Mouse (Mus musculus) stomach, embryonic 14.5 days (tissue): ENCODE results near the gene Akirin2. TPM values are rescaled to one million over a fixed set of nuclear protein-coding genes. Genes with fewer than 3 reads are reported as not detected.
"Not testable (repeated sequence)": the region's sequence is repeated elsewhere in the genome, so short reads cannot be mapped to it uniquely, and the experiment has no call there.

Experiments used
- ATAC-seq: fragments of 200-750 bp; cut with Nextera tagmentation; 2 replicates; pipeline ENCODE4 v1.8.0; 2017; ENCODE audit warnings: low read depth, moderate TSS enrichment; ENCODE audit not compliant: insufficient number of reproducible peaks, insufficient read depth, low FRiP score
- H3K27ac ChIP-seq: fragments of 300-500 bp; sonication (generic); 2 replicates; pipeline ENCODE4 v1.5.1; 2014; ENCODE audit warnings: mild to moderate bottlenecking, low read length, moderate library complexity, mixed read lengths
- H3K27me3 ChIP-seq: fragments of 300-500 bp; sonication (generic); 2 replicates; pipeline ENCODE4 v1.6.1; 2014; ENCODE audit warnings: low read length, control low read depth, mixed read lengths; ENCODE audit not compliant: control insufficient read depth, insufficient read depth
- H3K36me3 ChIP-seq: fragments of 300-500 bp; sonication (generic); 2 replicates; pipeline ENCODE4 v1.6.1; 2014; ENCODE audit warnings: mild to moderate bottlenecking, control low read depth, low read length, moderate library complexity, mixed read lengths; ENCODE audit not compliant: control insufficient read depth, insufficient read depth
- H3K4me1 ChIP-seq: fragments of 300-500 bp; sonication (generic); 2 replicates; pipeline ENCODE4 v1.6.1; 2014; ENCODE audit warnings: low read length, control low read depth, mixed read lengths; ENCODE audit not compliant: control insufficient read depth, insufficient read depth
- H3K4me2 ChIP-seq: fragments of 300-500 bp; sonication (generic); replicated peaks from 2 replicates; pipeline ENCODE4 v1.6.1; 2014; ENCODE audit warnings: low read depth, low read length, control low read depth
- H3K4me3 ChIP-seq: fragments of 300-500 bp; sonication (generic); 2 replicates; pipeline ENCODE4 v1.5.1; 2014; ENCODE audit warnings: low read depth, low read length, control low read depth
- H3K9ac ChIP-seq: fragments of 300-500 bp; sonication (generic); replicated peaks from 2 replicates; pipeline ENCODE4 v1.6.1; 2014; ENCODE audit warnings: low read depth, mild to moderate bottlenecking, control low read depth, low read length, moderate library complexity, mixed read lengths
- H3K9me3 ChIP-seq: fragments of 300-500 bp; sonication (generic); 2 replicates; pipeline ENCODE4 v1.6.1; 2016; ENCODE audit warnings: low read depth, low read length, control low read depth; ENCODE audit not compliant: control insufficient read depth
- WGBS: fragments of 180-500 bp; shearing (Covaris S2); extraction: QIAGEN DNeasy Blood & Tissue Kit; methylation state at CpG from one replicate; pipeline ENCODE4 v1.1.7; 2014; 5-methylcytosine and 5-hydroxymethylcytosine counted together
- polyA plus RNA-seq: library from polyadenylated mRNA; unstranded; fragments of >200 nt; fragmentation: Nextera tagmentation; extraction: Ambion mirVana; gene quantifications from 2 replicates; pipeline ENCODE4 v1.2.1, GENCODE M21; 2014

The Akirin2 gene
- polyA plus RNA-seq, 1 experiment from 2014 or later, result 42.8 TPM

GRCm38 (mm10) chr4:34572876-34573275, 22.1 kb downstream of the Akirin2 start:
- 81% methylated on average over 2 of the region's 2 CpGs for WGBS
- peaks cover 87% of the 10 kb centered on the region for H3K36me3 ChIP-seq
- H3K9ac ChIP-seq, result no peak overlapping the region

DNA sequence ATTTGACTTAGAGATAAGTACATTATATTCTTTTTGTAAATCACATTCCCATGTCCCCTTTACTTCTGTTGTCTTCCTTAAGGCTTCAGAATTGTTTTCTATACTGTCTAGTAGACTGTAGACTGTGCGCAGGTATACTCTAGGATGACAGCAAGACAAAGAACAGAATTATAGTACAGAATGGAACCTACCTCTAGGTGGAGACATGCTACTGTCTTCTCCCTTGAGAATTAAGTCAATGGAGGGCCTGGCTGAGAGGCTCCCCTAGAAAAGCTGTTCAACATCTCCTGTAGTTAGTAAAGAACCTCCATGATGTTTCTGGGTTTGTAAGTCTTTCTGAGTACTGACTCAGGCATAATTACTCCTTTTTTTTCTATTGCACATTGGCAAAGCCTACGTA, 26.3 kb downstream of the Akirin2 start:
- Histone ChIP-seq H3K9me3 (no peaks in the 10 kb centered on the region), H3K27me3 (no peaks in the 10 kb centered on the region), H3K9ac (no peak overlapping the region), H3K4me2 (no peak overlapping the region), H3K36me3 (peaks cover 75% of the 10 kb centered on the region), H3K4me1 (no peaks in the 10 kb centered on the region), H3K27ac (no peak overlapping the region), H3K4me3 (no peak overlapping the region)
- ATAC-seq, result no peak
- 93% methylated on average over 2 of the region's 2 CpGs for WGBS

More at GRCm38 (mm10) chr4:34572876-34573275, 22.1 kb downstream of the Akirin2 start:
- ATAC-seq, result no peak
- Histone ChIP-seq H3K9me3 (no peaks in the 10 kb centered on the region), H3K27ac (no peak overlapping the region), H3K4me1 (no peaks in the 10 kb centered on the region), H3K4me3 (no peak overlapping the region), H3K4me2 (no peak overlapping the region), H3K27me3 (no peaks in the 10 kb centered on the region)

- no peaks in the 10 kb centered on the region for H3K9me3 ChIP-seq
- no peak overlapping the region for H3K4me3 ChIP-seq
- no peak overlapping the region for H3K4me2 ChIP-seq
- ATAC-seq, result no peak
- no peak overlapping the region for H3K27ac ChIP-seq
- H3K36me3 ChIP-seq, result peaks cover 74% of the 10 kb centered on the region
- no peak overlapping the region for H3K9ac ChIP-seq
- H3K27me3 ChIP-seq, result no peaks in the 10 kb centered on the region
- no peaks in the 10 kb centered on the region for H3K4me1 ChIP-seq
- WGBS, result 59% methylated on average over 1 of the region's 1 CpGs
Measured at GRCm38 (mm10) chr4:34579215-34579614, 28.5 kb downstream of the Akirin2 start.

- H3K4me3 ChIP-seq, H3K4me2 ChIP-seq, ATAC-seq, H3K9me3 ChIP-seq, H3K27ac ChIP-seq, H3K9ac ChIP-seq, H3K27me3 ChIP-seq, H3K4me1 ChIP-seq: not testable (repeated sequence)
- 85% methylated on average over 1 of the region's 1 CpGs for WGBS
- peaks cover 61% of the 10 kb centered on the region for H3K36me3 ChIP-seq
Measured at GRCm38 (mm10) chr4:34581489-34581888, 30.8 kb downstream of the Akirin2 start.

- no peak overlapping the region for H3K4me3 ChIP-seq
- H3K4me2 ChIP-seq, result no peak overlapping the region
- H3K27me3 ChIP-seq, result no peaks in the 10 kb centered on the region
- 63% methylated on average over 7 of the region's 7 CpGs for WGBS
- H3K4me1 ChIP-seq, result no peaks in the 10 kb centered on the region
- H3K36me3 ChIP-seq, result peaks cover 56% of the 10 kb centered on the region
- no peak overlapping the region for H3K9ac ChIP-seq
- no peak overlapping the region for H3K27ac ChIP-seq
- no peaks in the 10 kb centered on the region for H3K9me3 ChIP-seq
- no peak for ATAC-seq
Measured at GRCm38 (mm10) chr4:34581990-34582389, 31.3 kb downstream of the Akirin2 start.

DNA sequence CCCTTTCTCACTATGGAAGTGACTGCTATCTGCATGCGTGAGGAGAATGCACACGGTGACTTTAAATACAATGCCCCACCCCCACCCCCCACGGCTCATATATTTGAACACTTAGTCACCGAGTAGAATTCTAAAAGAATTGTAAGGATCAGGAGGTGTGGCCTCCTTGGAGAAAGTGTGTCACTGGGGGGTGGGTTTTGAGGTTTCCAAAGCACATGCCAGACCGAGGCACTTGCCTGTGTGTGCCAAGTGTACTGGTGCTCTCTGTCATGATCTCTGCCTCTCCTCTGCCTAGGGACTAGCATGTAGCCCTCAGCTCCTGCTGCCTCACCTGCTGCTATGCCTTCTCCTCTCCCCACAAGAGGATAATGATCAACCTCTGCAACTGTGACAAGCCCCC, 31.7 kb downstream of the Akirin2 start:
- no peak overlapping the region for H3K9ac ChIP-seq
- H3K36me3 ChIP-seq, result peaks cover 51% of the 10 kb centered on the region
- no peaks in the 10 kb centered on the region for H3K9me3 ChIP-seq
- no peak overlapping the region for H3K4me2 ChIP-seq
- no peak overlapping the region for H3K27ac ChIP-seq
- ATAC-seq, result 0 out of 2 replicates have a peak, but pooled peaks have one; percentile 33
- no peak overlapping the region for H3K4me3 ChIP-seq
- H3K4me1 ChIP-seq, result no peaks in the 10 kb centered on the region
- H3K27me3 ChIP-seq, result no peaks in the 10 kb centered on the region
- 66% methylated on average over 5 of the region's 5 CpGs for WGBS

DNA sequence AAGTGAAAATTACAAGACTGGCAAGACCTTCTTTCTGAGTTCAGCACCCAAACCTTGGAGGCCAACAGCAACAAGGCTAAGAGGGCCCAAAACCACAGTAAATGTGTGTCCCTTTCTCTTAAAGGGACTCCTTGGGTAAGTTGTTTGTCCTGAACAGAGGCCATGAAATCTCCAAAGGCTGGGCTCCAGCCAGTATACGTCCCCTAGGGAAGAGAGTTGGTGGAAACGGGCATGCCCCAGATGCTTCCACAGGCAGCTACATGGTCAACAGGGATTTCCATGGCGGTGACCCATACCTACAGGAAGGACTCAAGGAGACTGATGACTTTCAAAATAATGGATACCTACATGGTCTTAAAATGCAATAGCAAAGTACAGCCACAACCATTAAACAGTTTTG, 32.7 kb downstream of the Akirin2 start:
- H3K4me3 ChIP-seq, result no peak overlapping the region
- H3K9me3 ChIP-seq, result no peaks in the 10 kb centered on the region
- peaks cover 46% of the 10 kb centered on the region for H3K36me3 ChIP-seq
- no peaks in the 10 kb centered on the region for H3K4me1 ChIP-seq
- no peaks in the 10 kb centered on the region for H3K27me3 ChIP-seq
- no peak overlapping the region for H3K9ac ChIP-seq
- no peak overlapping the region for H3K4me2 ChIP-seq
- H3K27ac ChIP-seq, result no peak overlapping the region
- WGBS, result 94% methylated on average over 3 of the region's 3 CpGs
- ATAC-seq, result no peak

DNA sequence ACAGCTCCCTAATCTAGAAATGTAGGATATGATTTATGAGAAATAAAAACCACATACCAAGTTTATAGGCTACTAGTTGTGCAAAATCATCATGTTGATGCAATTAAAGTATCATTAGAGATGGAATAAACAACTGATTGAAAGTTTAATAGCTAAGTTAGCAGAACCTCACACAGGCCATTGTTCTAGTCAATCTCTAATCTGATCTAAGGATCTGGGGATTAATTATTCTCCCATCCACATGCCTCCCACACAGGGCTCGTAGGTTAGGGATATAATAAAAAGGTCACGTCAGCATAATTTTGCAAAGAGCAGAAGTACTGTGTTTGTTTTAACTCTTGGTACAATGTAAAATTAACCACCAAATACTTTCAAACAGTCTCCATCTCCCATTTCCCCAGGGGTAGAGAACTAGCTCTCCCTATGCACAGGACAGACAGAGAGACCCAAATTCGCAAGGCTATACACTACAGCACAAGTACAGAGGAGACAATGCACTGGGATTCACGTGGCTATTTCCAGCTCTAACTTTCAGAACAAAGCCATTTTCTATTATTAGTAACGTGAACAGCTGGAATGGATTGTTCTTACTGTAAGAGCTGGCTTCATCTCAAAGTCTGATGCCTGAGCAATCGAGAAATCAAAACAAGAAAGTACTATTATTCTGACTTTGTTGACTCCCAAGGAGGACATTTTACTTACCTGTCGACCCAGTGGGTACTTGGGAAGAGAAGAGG, 34.3 kb downstream of the Akirin2 start:
- no peak overlapping the region for H3K4me2 ChIP-seq
- H3K9ac ChIP-seq, result no peak overlapping the region
- H3K9me3 ChIP-seq, result no peaks in the 10 kb centered on the region
- no peak for ATAC-seq
- no peaks in the 10 kb centered on the region for H3K27me3 ChIP-seq
- no peaks in the 10 kb centered on the region for H3K4me1 ChIP-seq
- WGBS, result 72% methylated on average over 7 of the region's 7 CpGs
- H3K4me3 ChIP-seq, result no peak overlapping the region
- peaks cover 40% of the 10 kb centered on the region for H3K36me3 ChIP-seq
- H3K27ac ChIP-seq, result no peak overlapping the region

GRCm38 (mm10) chr4:34603123-34603522, 52.4 kb downstream of the Akirin2 start:
- no peak for ATAC-seq
- peaks cover 51% of the 10 kb centered on the region for H3K36me3 ChIP-seq
- no peak overlapping the region for H3K4me2 ChIP-seq
- H3K9ac ChIP-seq, result no peak overlapping the region
- WGBS, result 98% methylated on average over 6 of the region's 6 CpGs
- no peaks in the 10 kb centered on the region for H3K4me1 ChIP-seq
- H3K27me3 ChIP-seq, result no peaks in the 10 kb centered on the region
- no peak overlapping the region for H3K4me3 ChIP-seq
- H3K27ac ChIP-seq, result no peak overlapping the region
- no peaks in the 10 kb centered on the region for H3K9me3 ChIP-seq
